Mouse (Mus musculus): ENCODE measurements around the gene Fam162a. TPM values are rescaled to one million over a fixed set of nuclear protein-coding genes. Genes with fewer than 3 reads are reported as not detected.
A peak's percentile ranks its signal among the peaks of the same experiment; 100 is the strongest.
"Not testable (repeated sequence)": the region's sequence is repeated elsewhere in the genome, so short reads cannot be mapped to it uniquely, and the experiment has no call there.

The Fam162a gene
- total RNA-seq (2022): 100 to 1,000 TPM; 233 to 250 (median 245) TPM

DNA sequence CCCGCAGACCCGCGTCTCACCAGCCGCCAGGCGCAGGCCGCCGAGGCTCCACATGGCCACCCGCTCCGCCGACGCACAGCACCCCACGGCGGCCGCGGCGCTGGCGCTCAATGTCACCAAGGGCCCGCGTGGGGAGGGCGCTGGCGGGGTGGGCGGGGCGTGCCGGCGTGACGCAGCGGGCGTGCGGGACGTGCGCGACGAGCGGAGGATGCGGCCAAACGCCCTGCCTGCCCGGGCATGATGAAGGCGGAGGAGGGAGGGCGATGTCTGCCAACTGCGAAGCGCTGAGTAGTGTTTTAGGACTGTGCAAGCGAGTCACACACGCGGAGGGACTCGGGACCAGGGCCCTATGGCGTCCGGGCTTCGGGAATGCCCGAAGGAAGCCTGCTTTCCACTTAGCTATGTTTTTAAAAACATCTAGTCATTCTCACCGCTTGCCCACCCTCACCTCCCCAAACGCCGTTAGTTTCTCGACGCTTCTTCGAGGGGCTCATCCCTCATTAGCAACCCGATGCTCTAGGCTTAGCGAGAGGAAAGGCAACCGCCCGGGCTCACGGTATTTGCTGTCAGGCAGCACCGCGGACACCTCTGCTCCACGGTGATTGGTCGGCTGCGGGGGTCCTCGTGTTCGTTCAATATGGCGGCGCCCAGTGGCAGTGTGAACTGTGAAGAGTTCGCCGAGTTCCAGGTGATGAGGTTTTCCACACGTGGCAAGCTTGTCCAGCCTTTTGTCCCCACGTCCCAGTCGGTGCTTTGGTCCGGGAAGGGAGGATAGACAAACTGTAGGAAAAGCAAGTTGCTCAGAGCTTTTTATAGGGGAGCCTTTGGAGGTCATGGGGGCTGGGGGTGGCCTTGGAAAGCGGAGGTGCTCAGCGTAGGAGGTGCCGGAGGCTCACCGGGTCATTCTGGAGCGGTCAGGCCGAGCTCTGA is at the start of gene Fam162a, which contains the start of gene Ccdc58:
TSS of gene Fam162a (minus strand) at position 145 of the 930 bp plus-strand sequence.
TSS of gene Ccdc58 (plus strand) at position 236 of the 930 bp plus-strand sequence.
- peak; percentile 91 for DNase-seq (ENCODE audit: low spot score)

DNA sequence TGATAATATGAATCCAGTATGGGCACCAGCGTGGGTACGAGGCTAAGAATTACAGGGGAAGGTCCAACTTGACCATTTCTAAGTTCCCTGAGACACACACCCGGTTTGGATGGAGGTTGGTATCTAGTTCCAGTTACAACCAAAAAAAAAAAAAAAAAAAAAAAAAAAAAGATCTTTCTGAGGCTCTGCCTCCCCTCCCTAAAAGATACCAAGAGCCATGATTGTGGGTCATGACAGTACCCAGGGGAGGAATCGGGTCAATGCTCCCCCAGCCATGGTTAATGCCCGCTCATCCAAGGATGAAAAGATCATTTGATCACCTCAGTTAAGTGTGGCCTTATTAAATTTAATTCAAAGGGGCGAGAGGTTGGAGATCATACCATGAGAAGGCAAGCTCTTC is 44.4 kb upstream of the Fam162a start:
- not testable (repeated sequence) for DNase-seq (ENCODE audit: low spot score)

DNA sequence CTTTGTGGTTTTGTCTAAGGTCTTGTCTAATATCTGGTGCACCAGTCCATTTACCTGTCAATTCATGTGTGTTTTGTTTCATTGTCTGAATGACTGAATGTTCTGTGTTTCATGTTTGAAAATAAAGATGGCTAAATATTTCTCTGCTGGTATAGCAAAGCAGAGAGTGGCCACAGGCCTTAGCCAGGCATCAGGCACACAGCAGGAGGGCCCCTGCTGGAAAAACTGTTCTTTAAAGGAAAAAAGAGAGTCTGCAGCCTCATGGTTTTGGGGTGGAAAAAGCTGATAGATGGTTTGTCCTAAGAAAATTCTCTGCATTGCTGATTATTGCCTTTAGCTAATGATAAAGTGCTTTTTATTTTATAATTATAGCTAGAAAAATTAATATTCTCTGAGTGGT is 40.1 kb upstream of the Fam162a start:
- not testable (repeated sequence) for DNase-seq (ENCODE audit: low spot score)

DNA sequence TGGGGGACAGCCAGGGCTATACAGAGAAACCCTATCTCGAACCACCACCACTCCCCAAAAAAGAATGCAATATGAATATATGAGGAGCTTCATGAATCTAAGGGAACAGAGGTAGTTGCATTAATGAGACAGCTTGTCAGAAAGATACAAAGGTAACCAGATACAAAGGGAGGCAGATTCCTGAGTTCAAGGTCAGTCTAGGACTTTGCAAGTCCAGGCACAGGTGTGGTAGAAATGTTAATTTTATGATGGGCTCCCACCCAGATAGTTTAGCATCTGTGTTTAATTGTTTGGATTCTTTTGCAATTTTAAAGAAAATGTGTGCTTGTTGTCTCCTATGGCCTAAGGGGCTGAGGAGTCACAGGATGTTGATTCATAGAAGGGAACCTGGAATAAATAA is 30.8 kb upstream of the Fam162a start:
- no peak for DNase-seq (ENCODE audit: low spot score)

DNA sequence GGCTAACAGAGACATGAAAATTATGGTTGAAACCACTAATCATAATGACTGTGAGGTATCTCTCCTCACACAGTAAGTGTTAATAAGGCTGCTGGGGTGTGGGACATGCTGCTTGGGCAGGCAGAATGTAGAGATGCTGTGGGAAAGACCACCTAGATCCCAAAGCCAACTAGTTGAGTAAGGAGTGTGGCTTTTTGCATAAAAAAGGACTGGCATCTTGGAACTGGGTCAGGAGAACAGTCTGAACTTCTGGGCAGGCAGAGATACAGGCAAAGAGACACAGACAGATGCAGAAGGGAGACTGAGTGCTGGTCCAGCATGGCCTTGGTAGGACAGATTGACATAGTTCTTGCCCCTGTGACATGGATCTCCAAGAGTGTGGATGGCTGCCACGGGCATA is 30.1 kb upstream of the Fam162a start:
- DNase-seq (ENCODE audit: low spot score): no peak

DNA sequence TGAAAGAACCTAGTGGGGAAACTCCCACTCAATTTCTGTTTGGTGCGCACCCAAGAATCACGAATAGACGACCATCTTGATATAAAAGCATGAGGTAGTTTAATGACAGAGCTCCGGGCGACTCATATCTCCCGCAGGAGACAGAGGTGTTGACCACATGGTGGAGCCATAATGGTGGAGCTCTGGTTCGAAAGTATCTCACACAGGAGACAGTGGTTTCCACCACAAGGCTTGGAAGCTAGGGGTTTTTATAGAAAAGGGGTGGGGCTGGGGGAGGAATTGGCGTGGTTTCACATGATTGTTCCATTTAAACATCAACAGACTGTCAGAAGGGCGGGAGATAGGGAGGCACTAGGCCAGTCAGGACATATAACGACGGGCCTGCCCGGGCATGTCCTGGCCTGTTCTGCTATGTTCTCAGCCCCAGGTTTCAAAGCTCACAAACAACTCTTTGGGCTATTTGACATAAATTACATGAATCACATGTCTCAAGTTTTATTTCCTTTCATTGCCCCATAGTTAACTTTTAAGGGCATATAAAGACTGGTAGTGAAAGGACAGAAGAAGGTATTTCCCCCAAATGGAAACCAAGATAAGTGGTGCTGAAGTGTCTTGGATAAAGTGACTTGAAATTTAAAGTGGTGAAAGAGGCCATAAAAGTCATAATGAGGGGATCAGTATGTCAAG is 26.6 kb upstream of the Fam162a start:
- not testable (repeated sequence) for DNase-seq (ENCODE audit: low spot score)

DNA sequence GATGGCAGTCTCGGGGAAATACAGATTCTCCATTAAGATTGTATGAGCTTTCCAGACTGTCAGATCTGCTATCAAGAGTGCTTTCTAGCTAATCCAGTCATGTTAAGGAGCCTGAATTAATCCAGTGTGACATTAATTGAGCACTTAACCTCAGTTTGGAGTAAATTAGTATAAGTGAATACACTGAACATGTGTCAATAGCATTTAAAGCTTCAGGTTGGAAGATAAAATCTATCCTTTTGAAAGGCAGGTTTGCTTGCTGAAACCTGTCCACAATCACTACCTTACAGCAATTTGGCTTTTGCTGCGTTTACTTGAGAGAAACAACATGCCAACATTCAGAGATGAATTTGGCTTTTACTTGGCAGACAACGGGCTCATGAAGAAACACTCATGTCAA is 22.7 kb upstream of the Fam162a start:
- no peak for DNase-seq (ENCODE audit: low spot score)

DNA sequence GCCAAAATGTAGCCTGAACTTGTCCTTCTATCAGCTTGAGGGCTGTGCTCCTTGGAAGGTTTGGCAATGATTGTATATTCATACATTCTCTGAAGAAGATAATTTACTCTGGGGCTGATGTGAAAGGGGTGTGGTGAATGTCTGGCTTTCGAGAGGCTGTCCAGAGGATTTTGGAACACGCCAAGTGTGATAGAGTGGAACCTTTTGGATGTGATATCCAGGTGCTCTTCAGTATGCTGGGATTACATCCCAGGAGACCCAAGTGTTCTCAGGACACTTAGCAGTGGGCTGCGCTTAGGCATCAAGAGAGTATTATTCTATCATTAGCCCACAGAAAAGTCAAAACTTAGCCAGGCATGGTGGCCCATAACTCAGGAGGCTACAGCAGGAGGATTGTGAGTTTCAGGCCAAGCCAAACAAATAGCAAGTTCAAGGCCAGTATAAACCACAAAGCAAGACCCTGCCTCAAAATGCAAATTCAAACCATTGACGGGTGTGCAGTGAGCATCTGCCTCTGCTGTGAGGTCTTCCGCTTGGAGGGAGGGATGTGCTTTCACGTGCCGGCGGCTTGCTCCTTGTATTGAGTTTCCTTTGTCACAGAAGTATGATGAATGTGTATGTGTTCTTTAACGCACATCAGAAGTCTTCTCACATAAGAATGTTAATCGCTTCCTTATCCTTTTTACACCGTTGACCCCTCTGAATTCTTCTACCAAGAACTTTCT is 19.6 kb upstream of the Fam162a start:
- no peak for DNase-seq (ENCODE audit: low spot score)

DNA sequence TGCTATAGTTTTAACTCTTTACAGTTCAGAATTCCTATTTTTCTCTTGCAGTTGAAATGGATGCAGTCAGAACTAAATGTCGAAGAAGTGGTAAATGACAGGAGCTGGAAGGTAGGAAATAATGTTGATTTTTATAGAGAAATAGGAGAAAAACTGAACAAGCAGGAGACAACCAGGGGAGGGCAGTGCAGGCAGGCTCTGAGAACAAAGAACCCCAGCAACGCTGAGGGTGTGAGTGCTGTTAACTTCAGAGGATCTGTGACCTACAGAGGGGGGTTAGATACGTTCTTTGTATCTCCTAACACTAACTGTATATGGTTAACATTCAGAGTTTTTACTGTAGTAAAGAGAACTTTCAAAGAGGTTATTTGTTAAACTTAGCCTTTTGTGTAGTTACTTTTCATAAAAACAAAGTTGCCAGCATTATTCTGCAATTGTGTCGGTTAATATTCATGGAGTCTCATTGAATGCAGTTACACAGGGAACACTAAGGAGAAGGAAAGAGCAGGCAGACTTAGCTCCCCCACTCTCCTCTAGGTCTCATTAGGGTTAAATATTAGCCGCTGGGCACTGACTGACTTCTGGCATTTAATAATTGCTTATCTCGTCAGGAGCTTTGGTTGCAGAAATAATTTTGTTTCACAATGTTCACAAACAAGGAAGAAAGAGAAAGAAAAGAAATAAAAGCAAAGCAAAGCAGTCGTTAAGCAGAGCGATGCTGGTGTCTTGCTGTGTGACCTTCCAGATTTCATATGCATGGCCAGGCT is 18.6 kb upstream of the Fam162a start:
- no peak for DNase-seq (ENCODE audit: low spot score)

DNA sequence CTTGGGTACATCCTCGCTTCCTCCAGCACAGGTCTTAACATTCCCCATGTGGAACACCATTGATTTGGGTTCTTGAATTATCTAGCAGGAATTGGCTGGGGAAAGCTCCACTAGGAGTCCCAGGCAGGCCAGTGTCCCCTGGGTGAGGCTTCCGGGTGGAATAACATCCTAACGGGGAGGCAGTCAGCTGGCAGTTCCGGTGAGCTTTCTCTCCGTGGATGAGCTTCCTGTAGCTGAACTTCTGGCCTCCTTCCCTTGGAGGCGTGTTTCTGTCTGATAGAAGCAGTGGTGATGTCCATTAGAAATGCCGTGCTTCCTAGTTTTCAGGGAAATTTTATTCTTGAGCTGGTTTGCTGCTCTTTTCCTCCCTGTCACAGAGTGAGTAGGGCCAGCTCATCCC is 17.7 kb upstream of the Fam162a start:
- no peak for DNase-seq (ENCODE audit: low spot score)

DNA sequence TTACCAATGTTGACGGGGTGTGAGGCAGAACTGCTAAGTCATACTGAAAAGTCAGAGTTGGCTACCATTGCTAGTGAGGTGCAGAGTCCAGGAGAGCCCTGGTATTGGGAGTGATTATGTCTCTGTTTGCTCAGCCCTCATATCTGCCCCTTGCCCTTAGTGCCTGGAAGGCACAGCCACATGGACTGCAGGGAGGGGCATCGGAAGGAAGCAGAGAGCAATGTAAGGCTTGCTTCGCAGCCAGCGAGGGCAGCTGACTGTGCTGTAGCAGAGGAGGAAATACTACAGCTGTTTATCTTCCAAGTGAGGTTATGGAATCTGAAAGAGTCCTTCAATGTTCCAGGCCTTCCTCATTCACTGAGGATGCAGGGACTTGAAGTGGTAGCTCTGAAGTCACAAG is 16.5 kb upstream of the Fam162a start:
- DNase-seq (ENCODE audit: low spot score): no peak

DNA sequence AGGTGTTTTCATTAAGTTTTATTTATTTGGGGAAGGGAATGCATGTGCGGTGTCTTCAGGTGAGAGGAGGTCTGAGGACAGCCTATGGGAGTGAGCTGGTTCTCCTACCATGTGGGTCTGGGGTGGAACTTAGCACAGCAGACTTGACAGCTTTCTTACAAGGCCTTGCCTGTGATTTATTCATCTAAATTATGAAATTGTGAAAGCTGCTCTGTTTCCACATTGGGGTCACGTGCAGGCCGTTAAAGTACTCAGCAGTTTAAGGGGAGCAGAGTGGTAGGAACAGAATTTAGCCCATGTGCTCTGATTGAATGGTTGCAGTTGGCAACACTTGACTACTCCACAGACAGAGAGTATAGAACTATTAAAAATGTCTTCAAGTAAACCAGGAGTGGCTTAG is 8.5 kb upstream of the Fam162a start:
- no peak for DNase-seq (ENCODE audit: low spot score)

DNA sequence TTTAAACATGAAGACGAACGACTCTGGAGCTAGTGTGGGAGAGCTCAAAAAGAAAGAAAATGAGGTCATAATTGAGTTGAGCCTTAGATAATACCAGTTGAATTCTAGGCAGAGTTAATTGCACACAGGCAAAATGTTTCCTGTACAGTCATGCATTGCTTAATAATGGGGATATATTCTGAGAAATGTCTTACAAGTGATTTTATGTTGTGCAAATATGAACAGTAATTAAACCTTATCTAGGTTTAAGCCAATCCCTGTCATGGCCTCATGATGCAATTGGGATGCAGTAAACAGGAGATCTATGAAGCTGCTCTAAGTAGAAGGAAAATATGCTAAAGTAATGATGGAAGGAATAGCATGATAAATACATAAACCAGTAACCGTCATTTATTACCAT is 3.4 kb upstream of the Fam162a start:
- DNase-seq (ENCODE audit: low spot score): no peak

DNA sequence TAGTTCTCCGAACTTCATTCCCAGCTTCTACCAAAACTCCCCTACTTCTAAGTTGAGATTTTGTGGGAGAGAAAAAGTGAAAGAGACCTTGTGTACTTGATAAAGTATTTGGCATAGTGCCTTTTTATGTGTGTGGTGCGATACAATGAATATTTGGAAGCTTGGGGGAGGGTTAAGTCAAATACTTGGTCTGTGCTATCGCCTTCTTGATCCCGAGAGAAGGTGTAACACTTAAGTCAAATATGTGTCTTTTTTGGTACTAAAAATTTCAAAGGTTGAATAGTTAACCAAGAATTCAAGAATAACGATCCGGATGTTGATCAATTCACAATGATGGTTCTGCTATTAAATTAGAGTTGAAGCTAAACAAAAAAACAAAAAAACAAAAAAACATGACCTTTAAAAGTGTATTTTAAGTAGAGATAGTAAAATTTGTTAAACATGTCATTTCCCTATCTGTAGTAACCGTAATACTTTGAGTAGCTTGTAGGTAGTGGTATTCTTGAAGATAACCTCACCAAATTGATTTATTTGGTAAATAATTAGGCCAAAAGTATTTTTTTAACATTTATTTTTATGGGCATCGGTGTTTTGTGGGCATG is 1.1 kb upstream of the Fam162a start:
- DNase-seq (ENCODE audit: low spot score): no peak

DNA sequence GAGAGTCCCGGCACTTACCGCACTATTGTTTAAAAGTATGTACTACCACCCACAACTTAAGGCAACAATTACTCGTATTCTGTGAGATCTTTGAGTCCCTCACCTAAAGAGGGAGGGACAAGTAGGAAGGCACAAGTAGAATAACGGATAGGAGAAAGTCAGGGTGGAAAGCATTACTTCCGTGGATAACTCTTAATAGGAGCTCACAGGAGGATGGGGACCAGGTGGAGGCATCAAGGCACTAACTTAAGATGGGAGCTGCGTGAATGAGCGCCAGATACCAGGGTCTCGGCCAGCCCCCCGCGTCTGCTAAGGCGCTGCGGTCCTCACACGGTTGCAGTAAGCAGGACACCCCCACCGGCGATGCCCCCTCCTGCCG is 334 bp downstream of the Fam162a start:
- peak; percentile 24 for DNase-seq (ENCODE audit: low spot score)

DNA sequence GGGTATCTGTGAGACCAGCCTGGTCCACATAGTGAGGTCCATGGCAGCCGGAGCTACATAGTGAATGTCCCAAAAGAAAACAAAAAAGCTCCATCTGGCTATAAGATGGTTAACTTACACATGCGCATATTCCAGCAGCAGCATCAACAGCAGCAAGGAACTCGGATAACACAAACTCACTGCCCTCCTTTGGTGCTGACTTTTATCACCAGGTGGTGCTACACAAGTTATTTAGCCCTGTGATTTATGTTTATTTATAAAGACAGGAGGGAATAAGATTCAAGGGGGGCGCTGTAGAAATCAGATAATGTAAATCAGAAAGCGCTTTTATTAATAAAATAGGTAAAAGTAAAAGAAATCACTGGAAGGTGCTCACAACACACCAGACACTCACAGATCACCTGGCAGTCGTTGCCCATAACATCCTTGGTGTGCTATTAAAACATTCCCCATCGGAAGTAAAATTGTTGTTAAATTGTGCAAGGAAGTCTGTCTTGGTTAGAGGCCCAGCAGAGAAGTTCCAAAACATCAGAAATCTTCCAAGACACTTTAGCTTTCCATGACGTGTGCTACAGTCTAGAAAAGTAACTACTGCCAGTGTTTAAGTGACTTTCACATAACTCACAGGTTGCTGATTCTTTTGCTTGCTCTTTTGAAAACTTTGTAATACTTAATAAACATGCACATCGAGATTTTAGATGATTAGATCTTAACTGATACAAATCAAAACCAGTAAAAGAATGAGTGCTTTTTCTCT is 1.4 kb downstream of the Fam162a start:
- no peak for DNase-seq (ENCODE audit: low spot score)

DNA sequence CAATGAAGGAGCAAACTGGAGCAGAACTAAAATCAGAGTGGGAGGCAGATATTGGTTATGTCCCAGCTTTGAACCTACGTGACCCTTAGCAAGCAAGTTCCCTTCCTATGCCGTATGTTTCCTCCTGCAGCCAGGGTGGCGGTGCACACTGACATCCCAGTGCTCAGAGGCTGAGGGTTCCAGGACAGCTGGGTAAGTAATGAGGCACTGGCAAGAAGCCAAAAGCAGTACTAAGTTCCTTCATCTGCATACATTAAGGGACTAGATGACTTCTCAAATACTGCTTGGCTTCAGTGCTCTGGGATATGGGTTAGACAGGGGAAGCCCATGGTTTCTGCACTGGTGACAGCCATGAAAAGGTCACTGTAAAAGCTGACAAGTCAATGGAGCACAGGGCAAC is 3.0 kb downstream of the Fam162a start:
- no peak for DNase-seq (ENCODE audit: low spot score)

DNA sequence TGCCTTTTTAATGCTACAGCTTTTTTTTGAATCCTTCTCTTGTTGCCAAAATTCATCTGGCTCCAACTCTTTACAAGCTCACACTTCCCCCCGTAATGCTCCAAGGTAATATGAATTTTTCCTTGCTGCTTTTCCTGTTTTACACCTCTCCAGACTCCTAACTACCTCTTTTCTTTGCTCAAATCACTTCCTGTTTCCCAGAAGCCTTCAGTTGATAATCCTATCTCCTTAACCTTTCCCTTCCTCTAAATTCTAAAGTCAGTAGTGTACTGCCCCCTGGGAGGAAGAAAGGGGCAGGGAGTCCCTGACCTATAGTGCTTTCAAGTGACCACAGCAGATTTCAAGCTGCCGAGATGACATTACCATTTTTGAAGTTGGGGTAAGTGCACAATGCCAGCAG is 3.7 kb downstream of the Fam162a start:
- no peak for DNase-seq (ENCODE audit: low spot score)

DNA sequence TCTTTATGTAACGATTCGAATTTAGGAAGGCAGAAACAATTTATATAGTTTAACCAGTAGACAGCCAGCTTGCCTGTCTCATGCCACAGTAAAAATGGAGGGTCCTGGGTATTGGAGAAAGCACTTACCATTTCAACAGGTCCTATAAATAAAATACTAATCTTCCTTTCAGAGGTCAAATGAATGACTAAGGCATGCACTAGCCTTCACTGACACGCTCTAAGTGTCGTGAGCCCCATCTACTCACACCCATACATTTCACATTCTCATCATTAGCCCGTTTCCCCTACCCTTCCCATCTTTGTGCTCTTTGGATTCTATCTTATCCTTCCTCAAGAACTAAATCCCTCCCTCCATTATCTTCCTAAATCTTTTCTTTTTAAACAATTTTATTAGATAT is 6.5 kb downstream of the Fam162a start:
- no peak for DNase-seq (ENCODE audit: low spot score)

DNA sequence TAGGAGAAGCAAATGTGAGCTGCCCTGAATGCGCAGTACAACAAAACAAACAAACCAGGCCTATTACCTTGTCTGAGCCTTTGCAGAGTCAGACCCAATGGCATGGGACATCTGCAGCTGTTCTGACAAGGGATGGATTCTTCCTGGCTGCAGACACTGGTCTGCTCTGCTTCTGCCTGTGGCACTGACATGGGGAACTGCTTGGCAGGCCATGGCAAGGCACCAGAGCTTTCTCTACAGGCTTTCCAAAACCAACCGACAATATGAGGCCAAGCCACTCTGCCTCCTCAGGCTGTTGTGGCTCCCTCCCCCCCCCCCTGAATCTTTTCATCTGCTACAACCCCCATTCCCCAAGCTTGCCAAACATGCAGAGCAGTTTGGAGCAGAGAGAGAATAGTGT is 8.1 kb downstream of the Fam162a start:
- DNase-seq (ENCODE audit: low spot score): no peak
